Mouse (Mus musculus) megakaryocyte, embryonic 14.5 days (primary cell): ENCODE measurements at regions not wholly inside any gene's neighbourhood (a gene's known extent, or its start where the extent isn't known, plus 50 kb on each side); places are given as distances from the start of the nearest gene placed in this dataset.

Source experiments
- FLI1 ChIP-seq: IDR thresholded peaks from 2 replicates; pipeline ENCODE4 v1.6.1; 2012; ENCODE audit warnings: low read length, inconsistent platforms, mixed read lengths
- GATA1 ChIP-seq: IDR thresholded peaks from 3 replicates; pipeline ENCODE4 v1.6.1; 2012; ENCODE audit warnings: mixed read lengths, low read length, inconsistent platforms, borderline replicate concordance

DNA sequence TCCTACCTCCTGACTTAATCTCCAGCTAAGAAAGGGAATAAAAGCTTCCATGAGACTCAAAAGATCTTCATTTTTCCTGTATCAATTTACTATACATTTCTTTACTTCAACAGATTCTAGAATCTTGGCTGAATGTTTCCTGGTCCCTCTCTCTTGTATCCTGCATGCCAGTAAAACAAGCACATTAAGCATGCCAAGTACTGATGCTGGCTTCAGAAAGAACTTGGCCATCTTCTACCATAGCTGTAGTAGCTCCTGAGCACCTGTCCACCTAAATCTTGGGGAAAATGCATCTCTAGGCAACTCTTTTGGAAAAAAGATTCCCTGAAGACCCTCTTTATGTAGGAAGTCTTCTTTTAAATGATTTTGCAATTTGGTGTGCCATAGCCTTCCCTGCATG lies 140.5 kb upstream of the Kcnip4 start:
- TF ChIP-seq GATA1: no peak
- no peak for TF ChIP-seq FLI1
